Mouse (Mus musculus) megakaryocyte, embryonic 14.5 days (primary cell): ENCODE data around the gene Gls.

Source experiments
- FLI1 ChIP-seq: IDR thresholded peaks from 2 replicates; pipeline ENCODE4 v1.6.1; 2012; ENCODE audit warnings: low read length, inconsistent platforms, mixed read lengths
- GATA1 ChIP-seq: IDR thresholded peaks from 3 replicates; pipeline ENCODE4 v1.6.1; 2012; ENCODE audit warnings: mixed read lengths, low read length, inconsistent platforms, borderline replicate concordance

- TF ChIP-seq GATA1 (no peak), FLI1 (no peak)
These were observed 80.1 kb downstream of the Gls start for GRCm38 (mm10) chr1:52152936-52153335.
